Mouse (Mus musculus) embryonic fibroblast, embryonic 13.5 days (primary cell): ENCODE data around the gene Ccdc171.

Source experiments
- CTCF ChIP-seq: IDR thresholded peaks from 2 replicates; pipeline ENCODE4 v1.5.1; 2011; ENCODE audit warnings: mild to moderate bottlenecking, control low read depth, low read length, moderate library complexity, borderline replicate concordance; ENCODE audit not compliant: insufficient read depth
- POLR2A ChIP-seq: IDR thresholded peaks from 2 replicates; pipeline ENCODE4 v1.6.1; 2011; ENCODE audit warnings: low read depth, mild to moderate bottlenecking, control low read depth, low read length, moderate library complexity

DNA sequence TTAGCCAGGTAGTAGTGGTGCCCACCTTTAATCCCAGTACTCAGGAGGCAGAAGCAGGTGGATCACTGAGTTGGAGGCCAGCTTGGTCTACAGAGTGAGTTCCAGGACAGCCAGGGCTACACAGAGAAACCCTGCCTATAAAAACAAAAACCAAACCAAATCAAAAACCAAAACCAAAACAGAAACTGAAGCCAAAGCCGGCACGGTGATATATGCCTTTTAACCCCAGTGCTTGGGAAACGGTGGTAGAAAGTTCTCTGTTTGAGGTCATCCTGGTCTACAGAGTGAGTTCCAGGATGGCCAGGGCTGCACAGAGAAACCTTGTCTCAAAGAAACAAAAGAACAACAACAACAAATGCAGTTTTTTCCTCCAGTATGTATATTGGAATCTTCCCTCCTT, 13.1 kb upstream of the Ccdc171 start:
- no peak for TF ChIP-seq POLR2A
- no peak for TF ChIP-seq CTCF
